Mouse (Mus musculus): Measurements from ENCODE around the gene Tns4. TPM values are rescaled to one million over a fixed set of nuclear protein-coding genes. Genes with fewer than 3 reads are reported as not detected.

Gene Tns4
- polyA plus RNA-seq, 1 experiment: 2.0 TPM

DNA sequence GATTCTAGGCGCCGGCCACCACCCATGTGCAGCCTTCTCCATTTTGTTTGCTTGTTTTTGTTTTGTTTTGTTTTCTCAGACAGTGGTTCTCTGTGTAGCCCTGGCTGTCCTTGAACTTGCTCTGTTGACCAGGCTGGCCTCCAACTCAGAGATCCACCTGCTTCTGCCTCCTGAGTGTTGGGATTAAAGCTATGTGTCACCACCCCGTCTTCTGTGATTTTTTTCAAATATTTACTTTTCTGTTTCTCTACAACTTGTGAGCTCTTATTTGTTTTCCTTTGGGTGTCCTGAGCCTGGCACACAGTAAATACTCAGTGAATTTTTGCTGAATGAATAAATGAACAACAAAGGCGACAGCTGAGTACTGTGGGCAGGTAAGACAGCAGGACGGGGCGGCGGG lies 26.4 kb downstream of the Tns4 start:
- H3K27ac ChIP-seq (ENCODE audit: insufficient read depth, low read depth, low read length): no peak overlapping the region
- peaks cover 5% of the 10 kb centered on the region; the same call in 1 of the 2 replicates for H3K4me1 ChIP-seq (ENCODE audit: control insufficient read depth, insufficient read depth, low read length)
- TF ChIP-seq CTCF (IDR thresholded peaks at IDR 0.05; ENCODE audit: low read depth, low read length) (no peak), POLR2A (IDR thresholded peaks at IDR 0.05; ENCODE audit: borderline replicate concordance, low read depth, low read length) (no peak)
- H3K4me3 ChIP-seq (ENCODE audit: insufficient read depth, low read length): no peak overlapping the region

DNA sequence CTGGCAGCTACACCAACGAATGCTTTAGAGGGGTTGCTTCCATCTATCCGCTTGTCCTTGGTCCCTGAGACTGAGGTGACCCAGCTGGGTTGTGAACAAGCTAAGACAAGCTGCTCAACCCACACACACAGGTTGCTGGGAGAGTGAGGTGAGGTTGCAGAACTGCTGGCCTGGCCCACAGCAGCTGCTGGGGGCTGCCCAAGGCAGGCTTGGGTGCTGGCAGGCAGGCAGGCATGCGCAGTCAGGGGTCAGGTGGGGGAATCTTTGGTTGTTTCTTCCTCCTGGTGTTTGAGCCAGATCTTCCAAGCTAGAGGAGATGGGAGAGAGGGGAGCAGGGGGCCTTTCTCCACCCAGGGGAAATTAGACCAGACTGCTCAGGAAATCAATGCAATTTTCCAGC lies 28.7 kb downstream of the Tns4 start:
- H3K4me1 ChIP-seq (ENCODE audit: control insufficient read depth, insufficient read depth, low read length): peaks cover under 1% of the 10 kb centered on the region; the same call in 1 of the 2 replicates
- TF ChIP-seq CTCF (IDR thresholded peaks at IDR 0.05; ENCODE audit: low read depth, low read length): no peak
- no peak for TF ChIP-seq POLR2A (IDR thresholded peaks at IDR 0.05; ENCODE audit: borderline replicate concordance, low read depth, low read length)
- no peak overlapping the region for H3K27ac ChIP-seq (ENCODE audit: insufficient read depth, low read depth, low read length)
- no peak overlapping the region for H3K4me3 ChIP-seq (ENCODE audit: insufficient read depth, low read length)

DNA sequence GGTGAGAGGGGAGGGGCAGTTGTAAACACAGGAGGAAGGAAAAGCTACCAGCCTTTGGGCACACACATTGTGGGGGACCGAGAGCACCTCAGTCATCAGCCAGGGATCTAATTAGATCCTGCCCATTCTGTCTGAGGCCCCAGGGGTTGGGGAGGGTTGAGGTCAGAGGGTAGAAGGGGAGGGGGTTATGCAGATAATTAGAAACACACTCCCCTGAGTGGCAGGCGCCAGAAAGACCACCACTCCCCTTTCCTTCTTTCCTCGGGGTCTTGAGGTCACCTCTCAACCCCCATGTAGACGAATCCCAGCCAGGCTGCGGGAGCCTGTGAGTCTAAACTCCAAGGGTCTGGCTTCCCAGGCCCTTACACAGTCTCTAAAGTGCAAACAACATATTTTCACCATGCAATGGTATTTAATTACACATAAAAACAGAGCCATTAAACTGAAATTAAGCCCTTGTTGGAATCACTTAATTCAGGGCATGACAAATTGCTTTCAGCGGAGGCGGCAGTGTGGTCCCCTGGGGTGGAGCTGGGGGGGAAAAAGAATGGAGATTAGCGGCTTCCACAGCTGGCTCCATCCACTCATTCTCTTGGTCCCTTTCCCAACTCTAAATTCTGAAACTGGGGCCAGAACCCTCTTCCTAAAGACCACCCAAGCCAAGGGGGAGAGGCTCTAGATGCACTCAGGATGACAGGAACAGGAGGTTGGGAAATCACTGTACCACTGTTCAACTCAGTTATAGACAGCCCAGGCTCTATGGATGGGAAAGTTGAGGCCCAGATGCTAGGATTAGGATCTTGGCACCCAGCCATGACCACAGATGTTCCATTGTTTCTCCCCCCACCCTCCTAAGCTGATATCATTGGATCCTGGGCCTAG lies 33.3 kb downstream of the Tns4 start:
- no peak overlapping the region for H3K27ac ChIP-seq (ENCODE audit: insufficient read depth, low read depth, low read length)
- TF ChIP-seq POLR2A (IDR thresholded peaks at IDR 0.05; ENCODE audit: borderline replicate concordance, low read depth, low read length) (no peak), CTCF (IDR thresholded peaks at IDR 0.05; ENCODE audit: low read depth, low read length) (no peak)
- no peak overlapping the region for H3K4me3 ChIP-seq (ENCODE audit: insufficient read depth, low read length)
- no peaks in the 10 kb centered on the region for H3K4me1 ChIP-seq (ENCODE audit: control insufficient read depth, insufficient read depth, low read length)

DNA sequence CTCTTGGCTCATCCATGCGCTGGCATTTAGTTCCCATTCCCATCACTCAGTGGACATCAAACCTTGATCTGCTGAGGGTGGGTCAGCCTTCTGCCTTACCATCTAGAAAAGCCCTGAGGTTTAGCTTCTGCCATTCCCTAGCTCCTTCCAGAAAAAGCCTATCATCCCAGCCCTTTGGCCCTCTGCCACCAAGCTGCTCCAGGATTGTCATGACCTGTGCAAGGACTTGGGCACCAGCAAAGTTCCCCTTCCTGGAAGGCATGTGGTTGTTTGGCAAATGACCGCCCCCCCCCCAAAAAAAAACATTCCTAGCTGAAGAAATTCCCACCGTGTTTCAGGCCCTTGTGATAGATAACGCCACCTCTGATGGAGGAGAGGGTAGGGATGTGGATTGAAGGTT lies 34.0 kb downstream of the Tns4 start:
- Histone ChIP-seq H3K4me3 (ENCODE audit: insufficient read depth, low read length) (no peak overlapping the region), H3K27ac (ENCODE audit: insufficient read depth, low read depth, low read length) (no peak overlapping the region), H3K4me1 (ENCODE audit: control insufficient read depth, insufficient read depth, low read length) (no peaks in the 10 kb centered on the region)
- TF ChIP-seq CTCF (IDR thresholded peaks at IDR 0.05; ENCODE audit: low read depth, low read length) (no peak), POLR2A (IDR thresholded peaks at IDR 0.05; ENCODE audit: borderline replicate concordance, low read depth, low read length) (no peak)

DNA sequence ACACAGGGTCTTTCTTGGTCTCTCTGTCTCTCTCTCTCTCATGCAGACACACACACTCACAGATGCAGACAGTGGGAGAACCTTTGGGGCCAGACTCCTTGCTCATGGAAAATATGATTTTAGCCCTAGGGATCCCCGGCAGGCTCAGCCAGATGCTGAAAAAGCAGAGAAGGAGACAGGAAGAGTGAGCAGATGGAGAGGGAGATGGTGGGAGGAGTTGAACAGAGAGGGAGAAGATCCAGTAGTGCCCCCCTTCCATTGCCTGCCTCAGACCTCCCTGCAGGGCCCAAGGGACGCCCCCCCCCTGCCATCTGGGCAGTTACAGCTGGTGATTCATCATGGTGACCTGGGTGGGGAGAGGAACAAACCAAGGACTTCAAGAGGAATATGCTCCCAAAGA lies 41.5 kb downstream of the Tns4 start:
- TF ChIP-seq POLR2A (IDR thresholded peaks at IDR 0.05; ENCODE audit: borderline replicate concordance, low read depth, low read length) (no peak), CTCF (IDR thresholded peaks at IDR 0.05; ENCODE audit: low read depth, low read length) (no peak)
- Histone ChIP-seq H3K4me1 (ENCODE audit: control insufficient read depth, insufficient read depth, low read length) (peaks cover 22% of the 10 kb centered on the region), H3K27ac (ENCODE audit: insufficient read depth, low read depth, low read length) (no peak overlapping the region), H3K4me3 (ENCODE audit: insufficient read depth, low read length) (no peak overlapping the region)

DNA sequence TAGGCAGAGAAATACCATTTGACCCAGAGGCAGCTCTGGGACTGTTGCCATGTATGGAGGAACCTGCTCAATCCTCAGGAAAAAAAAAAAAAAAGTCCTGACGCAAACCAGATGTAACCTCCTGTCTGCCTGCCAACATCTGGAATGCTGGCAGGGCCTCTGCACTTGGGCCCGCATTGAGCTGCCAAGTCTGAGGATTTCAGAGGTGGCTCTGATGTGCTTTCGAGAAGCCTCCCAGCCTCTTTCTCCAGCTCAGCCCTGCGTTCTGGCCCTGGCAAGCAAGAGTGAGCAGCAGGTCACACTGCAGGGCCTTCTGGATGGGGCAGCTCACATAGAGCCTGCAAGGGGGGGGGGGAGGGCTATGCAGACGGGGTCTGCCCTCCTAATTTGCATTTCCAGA lies 42.0 kb downstream of the Tns4 start:
- H3K4me3 ChIP-seq (ENCODE audit: insufficient read depth, low read length): no peak overlapping the region
- H3K27ac ChIP-seq (ENCODE audit: insufficient read depth, low read depth, low read length): no peak overlapping the region
- H3K4me1 ChIP-seq (ENCODE audit: control insufficient read depth, insufficient read depth, low read length): peaks cover 22% of the 10 kb centered on the region
- no peak for TF ChIP-seq CTCF (IDR thresholded peaks at IDR 0.05; ENCODE audit: low read depth, low read length)
- no peak for TF ChIP-seq POLR2A (IDR thresholded peaks at IDR 0.05; ENCODE audit: borderline replicate concordance, low read depth, low read length)

DNA sequence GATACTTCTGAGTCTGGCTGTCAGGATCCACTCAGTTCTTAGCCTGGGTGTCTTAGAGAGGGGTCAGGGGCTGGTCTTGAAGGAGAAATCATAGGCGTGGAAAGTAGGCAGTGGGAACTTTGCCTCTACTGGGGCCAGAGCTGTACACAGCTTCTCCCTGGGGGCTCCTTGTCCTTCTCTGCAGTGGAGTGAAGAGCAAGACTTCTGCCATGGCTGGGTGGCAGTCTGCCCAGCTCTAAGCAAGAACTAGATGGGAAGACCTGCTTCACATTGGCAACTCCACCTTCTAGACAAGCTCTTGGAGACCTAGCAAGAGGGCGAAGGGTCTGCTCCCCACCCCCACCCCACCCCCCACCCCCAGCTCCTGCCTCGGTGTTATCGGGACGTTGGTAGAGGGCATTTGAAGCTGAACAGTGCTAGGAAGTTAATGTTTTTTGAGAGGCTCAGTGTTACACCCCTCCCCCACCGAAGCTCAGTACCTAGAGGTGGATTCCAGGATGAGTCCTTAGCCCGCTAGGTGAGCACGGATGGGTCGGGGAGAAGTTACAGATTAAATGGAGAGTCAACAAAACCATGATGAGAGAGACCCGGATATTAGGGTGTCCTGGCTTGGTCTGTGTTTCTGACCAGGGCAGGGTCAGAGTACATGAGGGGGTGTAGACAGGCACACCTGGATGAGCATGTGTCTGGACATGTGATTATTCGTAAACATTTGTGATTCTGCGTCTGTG lies 43.8 kb downstream of the Tns4 start:
- no peak for TF ChIP-seq CTCF (IDR thresholded peaks at IDR 0.05; ENCODE audit: low read depth, low read length)
- no peak for TF ChIP-seq POLR2A (IDR thresholded peaks at IDR 0.05; ENCODE audit: borderline replicate concordance, low read depth, low read length)
- Histone ChIP-seq H3K4me1 (ENCODE audit: control insufficient read depth, insufficient read depth, low read length) (peaks cover 22% of the 10 kb centered on the region), H3K27ac (ENCODE audit: insufficient read depth, low read depth, low read length) (no peak overlapping the region), H3K4me3 (ENCODE audit: insufficient read depth, low read length) (no peak overlapping the region)

DNA sequence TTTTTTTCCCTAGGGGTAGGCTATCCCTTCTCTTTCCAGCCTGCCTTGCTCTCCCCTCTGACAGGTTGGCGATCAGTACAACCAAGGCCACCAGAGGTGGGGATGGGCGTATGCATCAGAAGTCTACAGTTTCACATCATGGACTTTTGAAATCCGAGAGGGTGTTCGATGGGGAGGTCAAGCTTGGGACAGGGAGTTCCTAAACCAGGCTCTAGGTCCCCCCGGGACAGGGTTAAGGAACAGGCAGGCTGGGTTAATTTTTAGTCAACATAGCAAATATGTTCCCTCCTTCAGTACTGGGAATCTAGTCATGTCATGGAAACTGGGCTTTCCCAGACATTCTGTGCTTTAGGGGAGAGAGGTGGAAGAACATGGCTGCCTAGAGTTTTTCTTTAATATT lies 44.8 kb downstream of the Tns4 start:
- TF ChIP-seq POLR2A (IDR thresholded peaks at IDR 0.05; ENCODE audit: borderline replicate concordance, low read depth, low read length): no peak
- no peak for TF ChIP-seq CTCF (IDR thresholded peaks at IDR 0.05; ENCODE audit: low read depth, low read length)
- no peak overlapping the region for H3K4me3 ChIP-seq (ENCODE audit: insufficient read depth, low read length)
- no peak overlapping the region for H3K27ac ChIP-seq (ENCODE audit: insufficient read depth, low read depth, low read length)
- H3K4me1 ChIP-seq (ENCODE audit: control insufficient read depth, insufficient read depth, low read length): peaks cover 22% of the 10 kb centered on the region

DNA sequence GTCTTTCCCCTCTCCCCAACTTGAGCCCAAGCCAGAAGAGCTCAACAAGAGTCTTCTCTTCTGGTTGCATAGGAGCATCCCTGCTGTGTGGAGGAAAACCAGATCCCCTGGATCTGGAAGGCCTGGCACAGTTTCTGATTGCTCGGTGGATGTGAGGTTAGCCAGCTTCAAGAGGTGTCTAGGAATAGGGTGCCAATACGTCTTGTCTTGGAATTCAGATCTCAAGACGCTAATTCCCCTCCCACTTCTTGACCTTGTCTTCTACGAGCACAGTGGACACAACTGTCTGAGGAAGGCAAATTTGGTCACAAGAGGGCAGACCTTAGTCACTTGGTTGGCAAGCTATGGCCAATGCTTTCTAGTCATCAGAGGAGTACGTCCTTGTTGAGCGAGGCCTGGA lies 45.5 kb downstream of the Tns4 start:
- H3K4me1 ChIP-seq (ENCODE audit: control insufficient read depth, insufficient read depth, low read length): peaks cover 22% of the 10 kb centered on the region
- H3K4me3 ChIP-seq (ENCODE audit: insufficient read depth, low read length): no peak overlapping the region
- H3K27ac ChIP-seq (ENCODE audit: insufficient read depth, low read depth, low read length): peak overlapping the region; percentile 38
- TF ChIP-seq CTCF (IDR thresholded peaks at IDR 0.05; ENCODE audit: low read depth, low read length) (no peak), POLR2A (IDR thresholded peaks at IDR 0.05; ENCODE audit: borderline replicate concordance, low read depth, low read length) (no peak)

All from bone marrow macrophage, adult 2 months (primary cell).